Mouse (Mus musculus): ENCODE data around the gene Ercc5. TPM values are rescaled to one million over a fixed set of nuclear protein-coding genes. Genes with fewer than 3 reads are reported as not detected.

Ercc5 gene
- polyA plus RNA-seq, 1 experiment from 2014 or later, result 10.6 TPM

DNA sequence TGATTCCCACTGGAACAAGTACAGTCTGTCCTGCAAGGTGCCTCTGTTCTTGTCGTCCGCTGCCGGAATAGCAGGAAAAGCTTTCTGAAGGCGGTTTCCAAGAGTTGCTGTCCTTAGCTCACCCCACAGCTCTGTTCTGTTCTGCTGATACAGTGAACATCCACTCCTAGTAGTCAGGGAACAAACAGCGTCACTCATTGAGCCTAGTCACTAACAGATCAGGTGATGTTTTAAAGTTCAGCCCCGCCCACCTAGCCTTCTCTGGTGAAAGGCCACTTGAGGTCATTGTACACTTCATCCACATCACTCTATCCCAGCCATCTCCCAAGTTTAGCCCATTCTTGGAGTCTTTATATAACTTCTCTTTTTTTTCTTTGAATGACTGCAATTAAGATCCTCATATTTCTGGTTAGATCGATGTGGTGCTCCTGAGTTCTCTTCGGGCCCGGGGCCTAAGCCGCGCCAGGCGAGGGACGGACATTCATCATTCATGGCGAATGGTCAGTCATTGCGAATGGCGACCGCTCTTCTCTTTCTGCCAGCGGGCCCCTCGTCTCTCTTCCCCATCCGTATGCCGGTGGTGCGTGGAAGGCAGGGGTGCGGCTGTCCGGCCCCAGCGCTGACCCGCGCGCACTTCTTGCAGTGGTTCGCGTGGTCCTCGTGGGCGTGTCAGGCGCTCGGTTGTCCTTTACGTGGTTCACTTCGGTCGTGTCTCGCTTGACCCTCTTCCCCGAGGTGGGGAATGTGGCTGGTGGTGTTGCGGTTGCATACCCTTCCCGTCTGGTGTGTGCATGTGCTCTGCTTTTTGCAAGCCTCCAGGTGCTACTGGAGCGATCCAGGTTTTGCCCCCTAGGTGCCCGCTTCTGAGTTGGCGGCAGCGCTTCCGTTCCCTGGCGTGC lies 51.0 kb downstream of the Ercc5 start:
- ATAC-seq, result peak; percentile 47; the same call in 1 of the 2 replicates
- no peak overlapping the region for H3K9ac ChIP-seq
- H3K27ac ChIP-seq, result no peak overlapping the region
- H3K4me2 ChIP-seq, result peak overlapping the region; percentile 64
- no peaks in the 10 kb centered on the region for H3K36me3 ChIP-seq
- WGBS (ENCODE audit: insufficient replicate concordance), result 17% methylated on average over 46 of the region's 47 CpGs
- no peaks in the 10 kb centered on the region for H3K9me3 ChIP-seq (replicated peaks)
- peak overlapping the region; percentile 39 for H3K4me3 ChIP-seq
- H3K4me1 ChIP-seq, result 0 out of 2 replicates have a peak, but pooled peaks cover 3% of the 10 kb centered on the region
- H3K27me3 ChIP-seq (replicated peaks), result peaks cover 21% of the 10 kb centered on the region

DNA sequence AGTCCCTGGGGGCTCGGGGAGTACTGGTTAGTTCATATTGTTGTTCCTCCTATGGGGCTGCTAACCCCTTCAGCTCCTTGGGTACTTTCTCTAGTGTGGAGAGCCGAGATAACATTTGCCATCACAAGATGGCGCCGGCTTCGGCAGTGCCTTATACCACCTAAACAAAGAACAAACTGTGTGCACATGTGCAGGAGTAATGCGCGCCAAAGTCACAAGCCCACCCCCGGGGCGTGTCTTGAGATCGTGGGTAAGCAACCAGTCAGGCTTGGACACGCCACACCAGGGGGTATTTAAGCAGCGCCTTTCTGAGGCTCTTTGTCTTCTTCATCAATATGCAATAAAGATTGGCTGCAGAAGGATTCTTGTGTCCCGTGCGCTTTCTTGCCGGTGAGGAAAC lies 55.3 kb downstream of the Ercc5 start:
- 73% methylated on average over 15 of the region's 15 CpGs for WGBS (ENCODE audit: insufficient replicate concordance)

DNA sequence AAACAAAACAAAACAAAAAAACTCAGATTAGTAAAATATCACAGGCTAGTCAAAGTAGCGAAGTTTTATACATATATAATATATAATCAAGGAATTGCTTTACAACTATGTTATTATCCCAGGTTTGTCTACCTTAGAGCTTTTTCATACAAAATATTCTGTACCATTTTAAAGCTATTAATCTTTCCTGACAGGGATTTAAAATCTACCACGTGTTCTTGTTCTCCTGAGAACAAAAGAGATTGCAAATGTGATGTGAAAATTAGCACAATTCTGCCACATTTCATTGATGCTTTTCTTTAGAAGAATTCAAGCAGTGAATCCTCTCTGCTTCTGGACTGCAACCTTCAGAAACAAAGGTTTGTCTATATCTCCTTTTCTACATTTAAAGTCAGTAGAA lies 66.9 kb downstream of the Ercc5 start:
- no peak overlapping the region for H3K4me3 ChIP-seq
- 44% methylated on average over 2 of the region's 2 CpGs for WGBS (ENCODE audit: insufficient replicate concordance)
- no peak overlapping the region for H3K4me2 ChIP-seq
- H3K4me1 ChIP-seq, result no peaks in the 10 kb centered on the region
- H3K36me3 ChIP-seq, result no peaks in the 10 kb centered on the region
- no peaks in the 10 kb centered on the region for H3K9me3 ChIP-seq (replicated peaks)
- no peak overlapping the region for H3K9ac ChIP-seq
- H3K27ac ChIP-seq, result no peak overlapping the region
- H3K27me3 ChIP-seq (replicated peaks), result no peaks in the 10 kb centered on the region
- no peak for ATAC-seq

More for the DNA sequence above, 55.3 kb downstream of the Ercc5 start:
- H3K36me3 ChIP-seq, result no peaks in the 10 kb centered on the region
- H3K9ac ChIP-seq, result no peak overlapping the region
- H3K27ac ChIP-seq, result no peak overlapping the region
- no peak overlapping the region for H3K4me2 ChIP-seq
- H3K4me1 ChIP-seq, result 0 out of 2 replicates have a peak, but pooled peaks cover 3% of the 10 kb centered on the region
- no peaks in the 10 kb centered on the region for H3K9me3 ChIP-seq (replicated peaks)
- peaks cover 19% of the 10 kb centered on the region for H3K27me3 ChIP-seq (replicated peaks)
- no peak overlapping the region for H3K4me3 ChIP-seq
- no peak for ATAC-seq

DNA sequence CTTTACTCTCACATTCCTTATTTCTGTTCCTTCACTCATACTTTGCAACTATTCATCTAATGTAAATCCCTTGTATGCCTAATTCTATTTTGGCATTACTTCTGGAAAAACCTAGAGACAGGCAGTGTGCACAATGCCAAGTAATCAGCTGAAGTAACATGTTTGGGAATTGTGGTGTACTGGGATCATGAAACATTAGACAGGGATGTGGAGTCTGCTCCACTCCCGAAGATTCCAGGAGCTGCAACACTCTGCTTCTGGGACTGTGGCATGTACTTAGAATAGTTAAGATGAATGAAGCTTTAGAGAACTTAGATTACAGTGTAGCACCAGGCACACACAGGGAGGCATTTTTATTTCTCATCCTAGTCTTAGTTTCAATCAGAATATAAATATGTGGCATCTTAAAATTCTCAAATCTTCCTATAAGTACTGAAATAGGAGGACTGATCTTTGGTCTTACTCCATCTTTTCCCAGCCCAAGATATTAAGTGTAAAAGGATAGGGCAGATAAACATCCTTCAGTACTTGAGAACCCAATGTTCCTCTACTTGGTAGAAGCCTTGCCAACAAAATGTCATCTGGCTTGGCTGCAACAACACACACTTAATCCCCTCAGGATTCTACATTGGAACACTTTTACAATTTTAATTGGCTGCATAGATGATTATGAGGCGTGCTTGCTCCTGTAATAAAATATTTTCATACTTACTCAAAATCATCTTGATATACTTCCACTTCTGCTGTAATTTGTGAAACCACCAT lies 69.0 kb downstream of the Ercc5 start:
- no peaks in the 10 kb centered on the region for H3K36me3 ChIP-seq
- no peak overlapping the region for H3K4me3 ChIP-seq
- H3K9me3 ChIP-seq (replicated peaks), result no peaks in the 10 kb centered on the region
- H3K4me2 ChIP-seq, result no peak overlapping the region
- no peaks in the 10 kb centered on the region for H3K4me1 ChIP-seq
- no peaks in the 10 kb centered on the region for H3K27me3 ChIP-seq (replicated peaks)
- no peak overlapping the region for H3K9ac ChIP-seq
- no peak overlapping the region for H3K27ac ChIP-seq
- 44% methylated on average over 2 of the region's 2 CpGs for WGBS (ENCODE audit: insufficient replicate concordance)
- no peak for ATAC-seq

DNA sequence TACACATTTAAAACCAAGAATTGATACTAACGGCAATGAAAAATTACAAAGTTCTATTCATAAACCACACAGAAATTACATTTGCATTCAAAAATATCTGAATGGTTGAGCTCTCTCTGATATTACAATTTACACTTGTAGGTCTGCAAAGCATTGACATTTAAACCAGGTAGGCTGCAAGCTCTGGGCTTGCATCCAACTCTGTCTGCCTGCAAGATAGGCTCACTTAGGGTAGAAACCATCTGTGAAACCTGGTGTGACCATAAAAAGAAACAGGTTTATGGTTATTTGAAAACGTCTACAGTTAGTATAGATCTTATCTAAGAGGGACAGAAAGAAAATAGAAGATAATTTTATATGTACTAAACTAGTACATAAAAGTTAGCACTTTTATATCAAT lies 69.6 kb downstream of the Ercc5 start:
- Histone ChIP-seq H3K27me3 (replicated peaks) (no peaks in the 10 kb centered on the region), H3K4me2 (no peak overlapping the region), H3K36me3 (no peaks in the 10 kb centered on the region), H3K27ac (no peak overlapping the region), H3K9me3 (replicated peaks) (no peaks in the 10 kb centered on the region), H3K4me1 (no peaks in the 10 kb centered on the region), H3K4me3 (no peak overlapping the region), H3K9ac (no peak overlapping the region)
- 52% methylated on average over 2 of the region's 2 CpGs for WGBS (ENCODE audit: insufficient replicate concordance)
- ATAC-seq, result no peak

DNA sequence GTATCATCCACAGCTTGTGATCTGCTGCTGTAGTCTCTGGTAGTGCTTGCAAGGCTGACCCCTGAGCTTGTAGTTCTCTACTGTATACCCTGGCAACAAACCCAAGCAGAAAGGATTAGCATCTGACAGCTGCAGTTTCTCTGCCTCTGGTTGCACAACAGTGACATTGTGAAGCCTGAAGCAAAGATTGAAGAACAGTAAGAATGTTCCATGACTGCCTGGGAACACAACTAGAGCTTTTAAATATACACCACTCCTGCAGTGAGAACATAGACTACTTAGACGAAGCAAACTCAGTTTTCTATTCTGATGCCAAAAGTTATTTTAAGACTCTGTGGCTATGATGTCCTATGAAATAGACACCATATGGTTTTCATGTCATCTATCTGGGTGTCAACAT lies 71.3 kb downstream of the Ercc5 start, which contains the start of gene Mettl21e:
Gene Mettl21e, minus strand, starts transcription at position 86 of the 400 bp plus-strand sequence.
- Histone ChIP-seq H3K4me1 (no peaks in the 10 kb centered on the region), H3K27me3 (replicated peaks) (no peaks in the 10 kb centered on the region), H3K4me2 (no peak within 1 kb of the TSS), H3K9me3 (replicated peaks) (no peaks in the 10 kb centered on the region), H3K27ac (no peak within 1 kb of the TSS), H3K36me3 (no peaks in the 10 kb centered on the region), H3K9ac (no peak within 1 kb of the TSS), H3K4me3 (no peak within 1 kb of the TSS)
- ATAC-seq, result no peak
- 59% methylated on average over 1 of the region's 1 CpGs for WGBS (ENCODE audit: insufficient replicate concordance)

DNA sequence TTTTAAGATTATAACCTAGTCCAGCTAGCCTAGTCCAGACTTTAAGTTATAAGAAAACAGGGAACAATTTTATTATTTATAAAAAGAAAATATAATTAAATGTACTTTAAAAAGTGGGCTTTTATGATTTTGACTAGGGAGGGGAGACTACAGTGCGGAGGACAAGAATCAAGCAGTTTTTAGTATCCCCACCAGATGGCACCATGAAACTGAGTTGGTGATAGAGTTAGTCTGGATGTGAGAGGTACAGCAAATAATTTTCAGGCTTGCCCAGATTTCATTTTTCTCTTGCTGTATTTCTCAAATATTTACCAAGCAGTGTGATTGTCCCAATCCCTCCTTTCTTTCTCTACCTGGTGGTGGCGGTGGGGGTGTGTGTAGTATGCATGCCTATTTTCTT lies 81.5 kb downstream of the Ercc5 start:
- 46% methylated on average over 2 of the region's 2 CpGs for WGBS (ENCODE audit: insufficient replicate concordance)

More for the DNA sequence above, 81.5 kb downstream of the Ercc5 start:
- Histone ChIP-seq H3K9ac (no peak overlapping the region), H3K27ac (no peak overlapping the region), H3K4me2 (no peak overlapping the region), H3K27me3 (replicated peaks) (no peaks in the 10 kb centered on the region), H3K9me3 (replicated peaks) (no peaks in the 10 kb centered on the region), H3K4me3 (no peak overlapping the region), H3K4me1 (no peaks in the 10 kb centered on the region), H3K36me3 (no peaks in the 10 kb centered on the region)
- no peak for ATAC-seq

Other genes with a start within 250 kb of the Ercc5 start
- 43.7 and 44.9 TPM in 2 replicates for gene Tpp2, start 214.1 kb upstream of the Ercc5 start, polyA plus RNA-seq (2016; fragmentation: Nextera tagmentation; extraction: Ambion mirVana)
- gene Mettl21c, start 127.7 kb upstream of the Ercc5 start, polyA plus RNA-seq (2016; fragmentation: Nextera tagmentation; extraction: Ambion mirVana), result 0.12 and 0.29 TPM in 2 replicates
- gene Gm8251, start 85.8 kb upstream of the Ercc5 start, polyA plus RNA-seq (2016; fragmentation: Nextera tagmentation; extraction: Ambion mirVana), result 0.20 and 0.23 TPM in 2 replicates
- 76.5 and 83.8 TPM in 2 replicates for gene Tex30, start 45.3 kb upstream of the Ercc5 start, polyA plus RNA-seq (2016; fragmentation: Nextera tagmentation; extraction: Ambion mirVana)
- 26.6 and 28.5 TPM in 2 replicates for gene Kdelc1, start 28.9 kb upstream of the Ercc5 start, polyA plus RNA-seq (2016; fragmentation: Nextera tagmentation; extraction: Ambion mirVana)
- 6.1 and 7.5 TPM in 2 replicates for gene Bivm, start 28.8 kb upstream of the Ercc5 start, polyA plus RNA-seq (2016; fragmentation: Nextera tagmentation; extraction: Ambion mirVana)
- not detected in 2 replicates for gene Mettl21e, start 71.2 kb downstream of the Ercc5 start, polyA plus RNA-seq (2016; fragmentation: Nextera tagmentation; extraction: Ambion mirVana)